Mouse (Mus musculus) ES-Bruce4 (cell line): ENCODE data around the gene Gstp3. TPM values are rescaled to one million over a fixed set of nuclear protein-coding genes. Genes with fewer than 3 reads are reported as not detected.

Source experiments
- H3K27ac ChIP-seq: 2 replicates; pipeline ENCODE4 v1.5.1; 2012; ENCODE audit warnings: low read length, inconsistent platforms; ENCODE audit not compliant: insufficient read depth
- H3K27me3 ChIP-seq: 2 replicates; pipeline ENCODE4 v1.6.1; 2012; ENCODE audit warnings: mild to moderate bottlenecking, low read length, inconsistent platforms; ENCODE audit not compliant: control insufficient read depth, poor library complexity, insufficient read depth, severe bottlenecking
- H3K36me3 ChIP-seq: 2 replicates; pipeline ENCODE4 v1.6.1; 2012; ENCODE audit warnings: inconsistent platforms, mild to moderate bottlenecking, low read length, moderate library complexity; ENCODE audit not compliant: control insufficient read depth, poor library complexity, insufficient read depth, severe bottlenecking
- H3K4me1 ChIP-seq: one replicate; pipeline ENCODE4 v1.8.1; 2011; ENCODE audit warnings: low read length; ENCODE audit not compliant: control insufficient read depth, insufficient read depth
- H3K4me3 ChIP-seq: 2 replicates; pipeline ENCODE4 v1.5.1; 2011; ENCODE audit warnings: low read depth, mild to moderate bottlenecking, low read length
- H3K9ac ChIP-seq: 2 replicates; pipeline ENCODE4 v1.6.1; 2012; ENCODE audit warnings: low read depth, mild to moderate bottlenecking, inconsistent platforms; ENCODE audit not compliant: poor library complexity, severe bottlenecking
- H3K9me3 ChIP-seq: replicated peaks from 2 replicates; pipeline ENCODE4 v1.6.1; 2012; ENCODE audit warnings: mild to moderate bottlenecking, low read length, inconsistent platforms; ENCODE audit not compliant: control insufficient read depth, poor library complexity, insufficient read depth, severe bottlenecking
- CTCF ChIP-seq: IDR thresholded peaks from one replicate; pipeline ENCODE4 v1.8.1; 2011; ENCODE audit warnings: low read depth, low read length
- EP300 ChIP-seq: IDR thresholded peaks from 2 replicates; pipeline ENCODE4 v1.6.1; 2011; ENCODE audit warnings: low read depth, low read length; ENCODE audit not compliant: insufficient read depth
- POLR2A ChIP-seq: IDR thresholded peaks from one replicate; pipeline ENCODE4 v1.8.1; 2011; ENCODE audit warnings: low read length; ENCODE audit not compliant: insufficient read depth
- polyA plus RNA-seq: library from polyadenylated mRNA; stranded (reverse); fragments of >200 nt; gene quantifications from 2 replicates; pipeline ENCODE4 v1.2.4, GENCODE M21; 2011; ENCODE audit warnings: low read depth; ENCODE audit not compliant: missing spikeins, insufficient read depth, insufficient read length

The Gstp3 gene
- polyA plus RNA-seq, 1 experiment, result 0.91 TPM

GRCm38 (mm10) chr19:4093772-4094171 is 34.4 kb upstream of the Gstp3 start:
- H3K27ac ChIP-seq, result no peak overlapping the region
- no peaks in the 10 kb centered on the region for H3K36me3 ChIP-seq
- H3K27me3 ChIP-seq, result no peaks in the 10 kb centered on the region
- no peak overlapping the region for H3K4me3 ChIP-seq
- no peak overlapping the region for H3K9ac ChIP-seq
- H3K4me1 ChIP-seq, result peaks cover 2% of the 10 kb centered on the region
- TF ChIP-seq CTCF (no peak), EP300 (no peak), POLR2A (no peak)
- H3K9me3 ChIP-seq, result no peaks in the 10 kb centered on the region

GRCm38 (mm10) chr19:4092750-4093149 is 33.4 kb upstream of the Gstp3 start:
- no peaks in the 10 kb centered on the region for H3K9me3 ChIP-seq
- no peaks in the 10 kb centered on the region for H3K27me3 ChIP-seq
- H3K4me1 ChIP-seq, result no peaks in the 10 kb centered on the region
- no peak overlapping the region for H3K4me3 ChIP-seq
- no peak overlapping the region for H3K27ac ChIP-seq
- no peak for TF ChIP-seq CTCF
- no peak for TF ChIP-seq POLR2A
- TF ChIP-seq EP300, result no peak
- H3K9ac ChIP-seq, result no peak overlapping the region
- no peaks in the 10 kb centered on the region for H3K36me3 ChIP-seq

DNA sequence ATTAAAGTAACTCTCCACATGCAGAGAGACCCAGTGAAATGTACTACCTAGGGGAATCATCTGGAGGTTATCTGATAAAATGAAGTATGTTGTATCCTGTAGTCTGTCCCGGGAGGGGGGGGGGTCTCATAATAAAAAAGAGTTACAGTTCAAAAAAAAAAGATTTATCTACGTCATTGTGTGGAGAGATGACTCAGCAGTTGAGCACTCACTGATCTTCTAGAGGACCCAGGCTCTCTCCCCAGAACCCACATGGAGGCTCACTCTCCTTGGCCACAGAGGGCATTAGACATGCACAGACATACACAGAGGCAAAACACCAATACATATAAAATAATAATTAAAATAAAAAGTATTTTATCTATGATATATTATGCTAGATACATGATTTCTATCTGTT is 32.0 kb upstream of the Gstp3 start:
- no peak overlapping the region for H3K27ac ChIP-seq
- H3K4me1 ChIP-seq, result no peaks in the 10 kb centered on the region
- H3K9me3 ChIP-seq, result no peaks in the 10 kb centered on the region
- H3K27me3 ChIP-seq, result no peaks in the 10 kb centered on the region
- no peak overlapping the region for H3K9ac ChIP-seq
- TF ChIP-seq POLR2A, result no peak
- no peak for TF ChIP-seq EP300
- no peak for TF ChIP-seq CTCF
- H3K36me3 ChIP-seq, result no peaks in the 10 kb centered on the region
- no peak overlapping the region for H3K4me3 ChIP-seq

GRCm38 (mm10) chr19:4090446-4090845 is 31.1 kb upstream of the Gstp3 start:
- no peaks in the 10 kb centered on the region for H3K36me3 ChIP-seq

DNA sequence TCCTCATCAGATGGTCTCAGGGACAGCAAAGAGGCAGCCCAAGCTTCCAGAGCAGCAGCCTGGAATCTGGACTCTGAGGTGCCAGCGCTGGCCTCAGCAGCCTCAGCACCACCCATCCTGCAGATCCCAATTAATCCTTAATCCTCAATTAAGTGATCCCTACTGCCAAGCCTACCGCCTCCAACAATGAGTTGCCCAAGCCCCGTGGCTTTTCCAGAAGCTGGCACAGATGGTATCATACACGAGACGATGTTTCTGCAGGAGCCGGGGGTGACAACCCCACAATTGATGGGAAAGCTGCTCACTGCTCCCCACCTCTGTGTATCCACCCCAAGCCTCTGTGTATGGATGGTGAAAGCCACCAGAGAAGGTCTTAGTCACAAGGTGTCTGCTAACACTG is 29.8 kb upstream of the Gstp3 start:
- H3K9ac ChIP-seq, result no peak overlapping the region
- no peaks in the 10 kb centered on the region for H3K9me3 ChIP-seq
- H3K4me1 ChIP-seq, result no peaks in the 10 kb centered on the region
- H3K27ac ChIP-seq, result no peak overlapping the region
- no peaks in the 10 kb centered on the region for H3K27me3 ChIP-seq
- H3K36me3 ChIP-seq, result no peaks in the 10 kb centered on the region
- no peak overlapping the region for H3K4me3 ChIP-seq
- no peak for TF ChIP-seq EP300
- no peak for TF ChIP-seq POLR2A
- TF ChIP-seq CTCF, result no peak

More at GRCm38 (mm10) chr19:4090446-4090845, 31.1 kb upstream of the Gstp3 start:
- no peak for TF ChIP-seq POLR2A
- TF ChIP-seq EP300, result no peak
- no peak overlapping the region for H3K27ac ChIP-seq
- H3K27me3 ChIP-seq, result no peaks in the 10 kb centered on the region
- H3K9ac ChIP-seq, result no peak overlapping the region
- H3K9me3 ChIP-seq, result no peaks in the 10 kb centered on the region
- H3K4me3 ChIP-seq, result no peak overlapping the region
- no peaks in the 10 kb centered on the region for H3K4me1 ChIP-seq

- H3K27ac ChIP-seq, result no peak overlapping the region
- no peak overlapping the region for H3K4me3 ChIP-seq
- H3K4me1 ChIP-seq, result no peaks in the 10 kb centered on the region
- TF ChIP-seq EP300, result no peak
- no peak overlapping the region for H3K9ac ChIP-seq
- no peaks in the 10 kb centered on the region for H3K36me3 ChIP-seq
- no peaks in the 10 kb centered on the region for H3K27me3 ChIP-seq
- H3K9me3 ChIP-seq, result no peaks in the 10 kb centered on the region
Observed at GRCm38 (mm10) chr19:4088146-4088545, 28.8 kb upstream of the Gstp3 start.
